Mouse (Mus musculus) brain, embryonic 14.5 days (tissue): ENCODE data around the gene Arhgef10l. TPM values are rescaled to one million over a fixed set of nuclear protein-coding genes. Genes with fewer than 3 reads are reported as not detected.

ENCODE experiments used
- DNase-seq: peaks from one replicate; pipeline ENCODE4 v3.0.0-alpha.2; 2011; ENCODE audit warnings: low read depth
- CTCF ChIP-seq: fragments of 200-500 bp; IDR thresholded peaks from 2 replicates; pipeline ENCODE4 v1.5.1; 2012; ENCODE audit warnings: inconsistent platforms, mild to moderate bottlenecking, moderate library complexity, borderline replicate concordance; ENCODE audit not compliant: insufficient read depth, insufficient read length; ENCODE audit errors: extremely low read depth
- POLR2A ChIP-seq: fragments of 200-500 bp; IDR thresholded peaks from 2 replicates; pipeline ENCODE4 v1.6.1; 2012; ENCODE audit warnings: mild to moderate bottlenecking, inconsistent platforms, borderline replicate concordance; ENCODE audit not compliant: poor library complexity, insufficient read depth, insufficient read length, severe bottlenecking; ENCODE audit errors: extremely low read depth
- polyA plus RNA-seq: library from polyadenylated mRNA; depleted of rRNA; stranded (reverse); fragments of >200 nt; gene quantifications from 2 replicates; pipeline ENCODE4 v1.2.3, GENCODE M21; 2012

Gene Arhgef10l
- polyA plus RNA-seq, 1 experiment, result 45.9 TPM

- TF ChIP-seq POLR2A (no peak), CTCF (no peak)
- DNase-seq, result no peak
These were observed 25.6 kb downstream of the Arhgef10l start for GRCm38 (mm10) chr4:140640242-140640523.

- TF ChIP-seq POLR2A, result no peak
- TF ChIP-seq CTCF, result no peak
- no peak for DNase-seq
These were observed 26.2 kb downstream of the Arhgef10l start for GRCm38 (mm10) chr4:140639431-140640241.

- no peak for DNase-seq
- TF ChIP-seq CTCF, result no peak
- TF ChIP-seq POLR2A, result no peak
These were observed 27.2 kb downstream of the Arhgef10l start for GRCm38 (mm10) chr4:140638591-140638990.

GRCm38 (mm10) chr4:140637269-140637668, 28.5 kb downstream of the Arhgef10l start:
- no peak for TF ChIP-seq CTCF
- TF ChIP-seq POLR2A, result no peak
- DNase-seq, result no peak

- DNase-seq, result no peak
- TF ChIP-seq CTCF, result no peak
- no peak for TF ChIP-seq POLR2A
These were observed 29.4 kb downstream of the Arhgef10l start for GRCm38 (mm10) chr4:140636312-140636996.

GRCm38 (mm10) chr4:140634861-140635388, 30.9 kb downstream of the Arhgef10l start:
- DNase-seq, result no peak
- TF ChIP-seq CTCF (no peak), POLR2A (no peak)

- no peak for DNase-seq
- TF ChIP-seq CTCF (no peak), POLR2A (no peak)
These were observed 34.4 kb downstream of the Arhgef10l start for GRCm38 (mm10) chr4:140631276-140631849.

- TF ChIP-seq POLR2A (no peak), CTCF (no peak)
- no peak for DNase-seq
These were observed 35.1 kb downstream of the Arhgef10l start for GRCm38 (mm10) chr4:140630651-140631241.

- DNase-seq, result no peak
- TF ChIP-seq POLR2A, result no peak
- TF ChIP-seq CTCF, result no peak
These were observed 35.7 kb downstream of the Arhgef10l start for GRCm38 (mm10) chr4:140630136-140630535.

- TF ChIP-seq POLR2A, result no peak
- no peak for TF ChIP-seq CTCF
- DNase-seq, result no peak
These were observed 36.8 kb downstream of the Arhgef10l start for GRCm38 (mm10) chr4:140628971-140629370.

GRCm38 (mm10) chr4:140628412-140628943, 37.3 kb downstream of the Arhgef10l start:
- peak; percentile 53 for DNase-seq
- TF ChIP-seq CTCF (no peak), POLR2A (no peak)
